Mouse (Mus musculus): ENCODE data around the gene Ccl28. TPM values are rescaled to one million over a fixed set of nuclear protein-coding genes. Genes with fewer than 3 reads are reported as not detected.
"Not testable (repeated sequence)": the region's sequence is repeated elsewhere in the genome, so short reads cannot be mapped to it uniquely, and the experiment has no call there.

The Ccl28 gene
- total RNA-seq, 2 experiments from 2014 or later = 1.9 to 2.1 TPM

DNA sequence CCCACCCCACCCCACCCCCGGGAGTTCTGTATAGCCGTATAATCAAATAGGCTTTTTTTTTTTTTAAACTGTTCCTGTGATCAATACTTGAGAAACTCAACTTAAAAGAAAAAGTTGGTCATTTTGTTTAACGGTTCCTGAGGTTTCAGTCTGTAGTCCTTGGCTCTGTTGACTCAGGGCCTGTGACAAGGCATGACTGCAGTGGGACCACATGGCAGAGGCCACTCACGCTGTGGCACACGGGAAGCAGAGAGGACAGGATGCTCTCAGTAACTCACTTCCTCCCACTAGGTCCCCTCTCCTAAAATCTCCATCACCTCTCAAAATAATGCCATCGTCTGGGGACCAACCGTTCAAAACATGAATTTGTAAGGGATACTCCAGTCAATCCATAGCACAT is 17.5 kb downstream of the Ccl28 start:
- no peak for DNase-seq (ENCODE audit: extremely low spot score in 1 of 2, low spot score in 2 of 2)
- intact Hi-C loops (cut with DNase I) = loop anchor here (2.0 kb wide), 1 partner anchor 84 kb away; no protein-coding TSS in a partner anchor

DNA sequence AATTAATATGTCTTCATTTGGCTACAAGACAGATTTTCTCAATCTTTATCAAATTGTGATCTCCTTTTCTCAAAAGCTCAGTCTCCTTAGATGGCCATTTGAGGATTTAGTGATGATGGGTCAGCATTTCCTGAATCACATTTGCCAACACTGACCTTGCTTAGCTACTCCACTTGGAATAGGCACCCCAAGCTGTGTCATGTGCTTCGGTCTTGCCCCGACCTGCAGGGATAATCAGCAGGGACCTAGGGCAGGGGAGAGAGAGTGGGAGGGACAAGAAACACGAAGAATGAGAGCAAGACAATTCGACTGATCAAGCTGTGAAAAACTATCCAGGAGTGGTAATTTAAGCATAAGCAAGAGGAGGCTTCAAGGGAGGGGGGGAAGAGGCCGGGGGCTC is 21.1 kb downstream of the Ccl28 start:
- DNase-seq (ENCODE audit: extremely low spot score in 1 of 2, low spot score in 2 of 2) = no peak
- intact Hi-C loops (cut with DNase I) = no loop called here

DNA sequence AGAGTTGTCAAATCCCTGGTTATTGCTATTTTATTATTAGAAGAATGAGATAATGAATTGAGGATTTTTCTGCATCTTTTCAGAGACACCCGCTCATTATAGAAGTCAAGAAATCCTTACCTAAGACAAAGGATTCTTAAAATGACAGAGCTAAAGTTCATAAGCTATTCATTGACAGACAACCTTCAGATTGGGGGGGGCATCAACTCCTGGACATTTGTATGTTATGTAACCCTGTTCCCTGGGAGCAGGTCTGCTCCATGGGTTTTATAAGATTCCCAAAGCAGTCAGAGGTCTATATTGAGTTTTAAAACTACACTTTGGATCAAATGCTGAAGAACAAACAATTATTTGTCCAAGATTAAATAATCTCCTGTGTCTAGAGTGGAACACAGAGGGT is 22.9 kb downstream of the Ccl28 start:
- DNase-seq (ENCODE audit: extremely low spot score in 1 of 2, low spot score in 2 of 2) = no peak
- intact Hi-C loops (cut with DNase I) = no loop called here

DNA sequence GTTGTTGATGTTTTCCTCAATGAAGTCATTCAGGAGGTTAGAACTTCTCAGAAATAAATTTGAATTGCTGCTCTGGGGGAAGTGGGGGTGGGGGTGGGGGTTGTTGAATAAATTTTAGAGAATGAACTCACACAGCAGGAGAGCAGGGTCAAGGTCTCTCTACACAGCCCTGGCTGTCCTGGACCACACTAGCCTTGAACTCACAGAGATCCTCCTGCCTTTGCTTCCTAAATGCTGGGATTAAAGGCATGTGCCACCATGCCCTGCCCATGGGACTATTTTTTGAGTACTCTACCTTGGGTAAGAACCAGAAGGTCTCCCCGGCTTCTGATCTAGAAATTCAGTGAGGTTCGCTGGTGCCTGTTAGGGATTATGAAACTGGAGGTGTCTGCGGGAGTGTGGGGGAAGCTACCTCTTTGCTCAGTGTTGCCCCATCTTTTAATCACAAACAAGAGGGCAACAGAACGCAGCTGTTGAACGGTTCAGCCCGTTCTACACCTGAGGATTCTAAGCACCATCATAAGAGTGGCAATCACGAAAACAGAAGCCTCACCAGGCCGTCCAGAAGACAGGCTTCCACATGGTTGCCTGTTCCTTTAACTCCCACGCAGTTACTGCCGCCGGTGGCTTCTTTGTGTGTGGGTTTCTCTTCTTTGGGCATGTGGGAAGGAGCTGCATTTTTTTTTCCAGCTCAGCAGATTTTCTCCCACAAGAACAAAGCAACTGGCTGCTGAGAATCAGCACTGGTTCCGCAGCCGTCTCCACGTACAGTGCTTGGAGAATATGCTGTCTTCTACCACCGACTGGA is 25.5 kb downstream of the Ccl28 start:
- intact Hi-C loops (cut with DNase I) = no loop called here
- DNase-seq (ENCODE audit: extremely low spot score in 1 of 2, low spot score in 2 of 2) = peak in 1 of 2 experiments; percentile 27

DNA sequence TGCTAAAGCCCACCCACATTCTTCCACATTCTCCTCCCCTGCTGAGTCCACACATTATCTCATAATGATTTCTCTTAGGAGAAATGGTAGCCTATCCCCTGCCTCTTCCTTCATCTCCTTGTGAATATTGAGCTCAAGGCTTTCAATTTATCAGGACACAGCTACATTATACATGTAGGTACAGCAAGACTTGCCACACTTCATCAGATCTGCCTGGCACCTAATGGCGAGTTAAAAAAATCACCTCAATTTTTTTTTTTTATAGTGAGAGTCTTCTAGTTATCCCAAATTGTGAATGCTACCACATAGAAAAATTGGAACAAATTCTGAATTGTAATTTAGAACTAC is 26.1 kb downstream of the Ccl28 start:
- DNase-seq (ENCODE audit: extremely low spot score in 1 of 2, low spot score in 2 of 2) = no peak
- intact Hi-C loops (cut with DNase I) = no loop called here

DNA sequence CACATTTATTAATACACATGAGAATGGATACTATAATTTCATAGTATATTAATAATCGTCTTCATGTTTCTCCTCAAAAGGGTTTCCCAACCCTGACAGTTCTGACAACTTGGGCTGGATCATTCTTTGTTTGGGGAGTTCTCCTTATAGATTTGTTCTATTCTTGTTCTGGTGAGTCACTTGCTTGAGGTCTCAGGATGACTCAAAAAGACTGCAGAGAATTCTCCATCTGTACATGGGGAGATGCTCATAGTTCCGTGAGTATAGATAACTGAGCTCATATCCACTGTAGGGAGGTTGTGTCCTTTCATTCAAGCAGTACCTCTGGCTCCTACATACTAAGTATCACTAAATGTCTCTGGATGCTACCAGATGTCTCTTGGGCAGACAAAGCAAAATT is 31.1 kb downstream of the Ccl28 start:
- DNase-seq (ENCODE audit: extremely low spot score in 1 of 2, low spot score in 2 of 2) = no peak
- intact Hi-C loops (cut with DNase I) = no loop called here

DNA sequence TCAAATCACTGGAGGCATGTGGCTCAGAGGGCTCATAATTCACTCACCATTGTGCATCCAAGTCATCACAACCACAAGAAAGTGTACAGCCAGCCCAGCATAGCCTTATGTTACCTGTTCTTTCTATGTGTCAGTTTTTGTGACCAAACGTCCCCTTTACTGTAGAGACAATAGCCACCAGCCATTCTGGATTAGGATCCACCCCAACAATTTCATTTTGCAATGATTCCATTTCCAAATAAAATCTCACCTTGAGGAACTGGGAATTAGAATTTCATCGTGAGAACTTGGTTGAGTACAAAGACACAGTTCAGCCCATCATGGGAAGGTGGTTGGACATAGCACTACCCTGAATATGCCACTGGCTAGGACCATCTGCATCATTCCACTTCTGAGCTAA is 32.6 kb downstream of the Ccl28 start:
- DNase-seq (ENCODE audit: extremely low spot score in 1 of 2, low spot score in 2 of 2) = no peak
- intact Hi-C loops (cut with DNase I) = no loop called here

DNA sequence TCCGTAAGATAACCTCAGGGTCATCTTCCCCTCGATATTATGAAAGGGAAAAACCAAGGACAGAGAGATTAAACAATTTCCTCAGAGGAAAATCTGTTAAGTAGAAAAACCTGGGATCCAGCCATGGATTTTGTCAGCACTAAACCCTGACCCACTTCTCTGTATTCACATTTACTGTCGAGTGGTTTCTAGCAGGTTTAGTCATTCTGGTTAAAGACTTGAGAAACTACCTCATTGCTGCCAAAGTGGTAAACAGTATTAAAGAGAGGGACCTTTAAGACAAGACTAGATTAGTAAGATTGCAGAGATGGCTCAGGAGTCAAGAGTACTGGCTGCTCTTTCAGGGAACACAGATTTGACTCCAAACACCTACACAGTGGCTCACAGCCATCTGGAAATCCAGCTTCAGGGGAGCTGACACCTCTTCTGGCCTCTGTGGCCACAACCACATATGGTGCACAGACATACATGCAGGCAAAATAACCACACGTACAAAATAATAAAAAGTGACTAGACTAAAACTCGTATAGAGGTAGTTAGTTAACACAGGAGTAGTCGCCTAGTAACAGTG is 33.3 kb downstream of the Ccl28 start:
- intact Hi-C loops (cut with DNase I) = no loop called here
- DNase-seq (ENCODE audit: extremely low spot score in 1 of 2, low spot score in 2 of 2) = no peak

DNA sequence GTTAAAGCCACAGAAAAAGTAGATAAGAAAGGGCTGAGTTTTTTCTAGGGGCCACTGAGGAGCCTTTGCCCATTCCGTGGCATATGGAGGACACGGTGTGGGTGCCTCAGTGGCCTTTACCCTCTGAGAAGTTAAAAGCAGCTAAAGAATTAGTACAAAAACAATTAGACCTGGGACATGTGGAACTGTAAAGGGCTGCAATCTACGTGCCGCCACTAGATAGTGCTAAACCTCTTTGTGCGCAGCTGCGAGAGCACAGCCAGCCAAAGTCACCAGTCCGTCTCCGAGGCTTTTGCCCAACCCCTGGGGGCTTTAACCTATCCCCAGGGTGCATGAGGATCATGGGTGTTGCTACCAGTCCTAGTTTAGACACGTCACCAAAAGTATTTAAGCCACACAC is 37.8 kb downstream of the Ccl28 start:
- intact Hi-C loops (cut with DNase I); DNase-seq (ENCODE audit: extremely low spot score in 1 of 2, low spot score in 2 of 2): not testable (repeated sequence)

DNA sequence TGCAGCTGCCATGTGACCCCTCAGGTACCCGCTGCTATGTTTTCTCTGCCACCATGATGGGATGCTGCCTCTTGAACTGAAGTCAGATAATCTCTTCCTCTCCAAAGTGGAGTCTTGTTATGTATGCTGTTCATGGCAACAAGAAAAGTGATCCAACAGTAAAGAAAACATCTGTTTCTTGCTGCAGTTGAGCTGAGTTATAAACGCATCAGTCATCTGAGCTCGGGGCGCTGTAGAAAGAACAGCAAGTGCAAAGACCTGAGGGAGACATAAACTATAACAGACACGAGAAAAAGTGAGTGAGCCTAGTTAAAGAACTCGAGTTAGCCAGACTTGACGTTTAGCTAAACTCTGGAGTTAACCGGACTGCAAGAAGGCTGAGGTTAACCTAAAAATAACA is 55.2 kb downstream of the Ccl28 start:
- intact Hi-C loops (cut with DNase I) = no loop called here
- DNase-seq (ENCODE audit: extremely low spot score in 1 of 2, low spot score in 2 of 2) = no peak

DNA sequence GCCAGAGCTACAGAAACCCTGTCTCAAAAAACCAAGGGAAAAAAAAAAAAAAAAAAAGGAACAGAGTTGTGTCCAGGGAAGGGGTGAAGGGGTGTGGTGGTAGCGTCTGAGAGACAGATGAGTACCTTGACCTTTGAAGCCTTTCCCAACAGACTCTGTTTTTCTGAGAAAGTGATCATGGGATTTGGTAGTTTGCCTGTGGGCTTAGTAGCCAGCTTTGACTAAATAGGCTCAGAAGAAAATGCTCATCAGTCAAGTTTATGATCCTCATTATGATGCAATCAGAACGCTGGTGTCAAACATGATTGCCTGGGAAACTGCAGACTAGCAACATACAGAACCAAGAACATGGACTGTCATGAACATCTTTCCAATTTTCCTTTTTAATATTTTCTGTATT is 56.1 kb downstream of the Ccl28 start:
- DNase-seq (ENCODE audit: extremely low spot score in 1 of 2, low spot score in 2 of 2) = no peak
- intact Hi-C loops (cut with DNase I) = no loop called here

DNA sequence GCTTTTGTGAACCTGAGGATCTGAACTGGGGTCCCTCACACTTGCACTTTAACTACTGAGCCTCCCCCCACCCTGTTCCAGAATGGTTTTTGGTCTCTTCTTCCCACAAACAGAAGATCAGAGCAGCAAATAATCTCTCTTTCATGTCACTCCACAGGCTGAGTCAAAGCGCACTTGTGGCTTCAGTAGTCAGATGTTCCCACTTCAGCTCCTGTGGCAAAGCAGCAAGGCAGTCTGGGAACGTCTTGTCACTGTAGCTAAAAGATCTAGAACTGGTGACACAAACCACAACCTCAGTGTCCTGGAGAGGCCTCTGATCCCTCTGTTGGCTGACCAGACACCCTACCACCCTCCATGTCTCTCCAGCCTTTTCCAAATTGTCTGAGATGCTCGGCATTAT is 57.5 kb downstream of the Ccl28 start:
- intact Hi-C loops (cut with DNase I) = no loop called here
- no peak for DNase-seq (ENCODE audit: extremely low spot score in 1 of 2, low spot score in 2 of 2)

DNA sequence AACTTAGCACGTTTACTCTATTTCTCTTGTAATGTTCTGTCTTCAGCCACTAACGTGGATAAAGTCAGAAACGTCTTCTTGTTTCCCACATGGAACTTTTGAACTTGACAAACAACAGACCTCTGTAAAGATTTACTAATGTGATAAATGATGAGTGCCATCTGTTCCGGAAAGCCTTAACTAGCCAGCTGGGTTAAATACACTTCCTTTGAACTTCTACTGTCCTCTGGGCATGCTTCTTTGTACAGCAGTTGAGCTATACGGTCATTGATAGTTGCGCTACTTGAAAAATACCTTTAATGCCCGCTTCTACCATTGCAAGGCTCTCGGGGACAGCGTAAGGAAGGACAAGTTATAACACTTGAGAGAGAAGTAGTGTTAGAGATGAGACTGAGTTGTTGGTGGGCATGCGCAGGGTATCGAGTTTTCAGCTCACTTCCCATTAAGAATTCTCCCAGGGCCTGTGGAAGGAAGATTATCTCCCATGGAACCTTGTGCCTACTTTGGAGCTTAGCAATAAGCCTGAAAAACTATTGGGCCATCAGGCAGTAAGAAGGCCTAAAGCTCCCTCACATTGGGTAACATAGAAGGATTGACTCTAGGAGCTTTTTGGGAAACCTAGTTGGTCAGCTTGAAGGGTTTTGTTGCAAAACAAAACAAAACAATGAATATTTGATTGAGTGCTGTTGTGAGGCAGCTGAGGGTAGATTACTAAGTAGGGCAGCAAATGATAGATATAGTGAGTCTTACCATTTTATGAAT is 61.0 kb downstream of the Ccl28 start:
- no peak for DNase-seq (ENCODE audit: extremely low spot score in 1 of 2, low spot score in 2 of 2)
- intact Hi-C loops (cut with DNase I) = no loop called here

DNA sequence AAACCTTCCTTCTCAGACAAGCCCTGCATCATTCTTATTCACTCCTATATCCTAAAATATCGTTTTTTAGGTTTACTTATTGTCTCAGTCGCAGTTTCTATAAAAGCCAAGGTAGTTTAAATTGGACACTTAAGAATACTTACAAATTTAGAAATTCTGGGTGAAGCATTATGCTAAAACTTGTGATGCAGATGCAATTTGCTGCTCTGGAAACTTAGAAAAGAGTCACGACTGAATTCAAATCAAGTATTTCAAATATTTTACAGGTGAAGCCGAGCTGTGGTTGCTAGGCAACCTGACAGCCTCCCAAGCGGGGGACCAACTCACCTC is 66.1 kb downstream of the Ccl28 start:
- intact Hi-C loops (cut with DNase I) = loop anchor here (5.0 kb wide), 1 partner anchor 68 kb away; the partner anchor contains the start of gene Nim1k
- DNase-seq (ENCODE audit: extremely low spot score in 1 of 2, low spot score in 2 of 2) = no peak

DNA sequence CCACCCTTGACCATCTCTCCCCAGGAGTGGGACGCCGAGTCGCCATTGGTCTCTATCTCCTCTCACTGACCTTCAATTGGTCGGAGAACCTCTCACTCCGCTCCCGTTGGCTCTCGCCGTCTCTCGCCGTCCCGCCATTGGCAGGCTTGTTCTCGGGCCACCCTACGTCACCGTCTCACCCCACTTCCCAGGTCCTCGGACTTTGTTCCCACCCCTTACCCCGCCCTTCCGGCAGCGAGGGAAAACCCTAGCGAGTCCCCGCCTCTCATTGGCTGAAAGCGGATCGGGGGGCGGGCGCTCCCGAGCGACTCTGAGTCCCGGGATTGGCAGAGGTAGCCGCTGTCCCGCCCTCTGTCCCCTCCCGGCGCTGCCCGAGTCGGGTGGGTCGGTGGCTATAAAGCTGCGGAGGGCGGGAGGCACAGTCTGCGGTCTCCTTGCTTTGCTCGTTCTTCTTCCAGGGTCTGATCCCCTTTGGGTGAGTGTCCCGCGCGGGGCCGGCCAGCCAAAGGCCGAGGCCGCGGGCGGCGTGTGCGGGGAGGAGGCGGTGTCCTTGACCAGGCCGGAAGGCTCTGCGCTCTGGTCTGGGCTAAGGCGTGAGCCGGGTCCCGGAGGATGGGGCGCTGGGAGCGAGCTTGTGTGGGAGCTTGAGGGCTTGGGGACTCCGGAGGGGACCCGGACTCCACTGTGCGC is 66.6 kb downstream of the Ccl28 start, which contains the start of gene Hmgcs1:
Hmgcs1 (plus strand) TSS at position 341 of the 690 bp plus-strand sequence.
- intact Hi-C loops (cut with DNase I) = loop anchor here (5.0 kb wide), 1 partner anchor 67 kb away; the partner anchor contains the start of gene Nim1k

DNA sequence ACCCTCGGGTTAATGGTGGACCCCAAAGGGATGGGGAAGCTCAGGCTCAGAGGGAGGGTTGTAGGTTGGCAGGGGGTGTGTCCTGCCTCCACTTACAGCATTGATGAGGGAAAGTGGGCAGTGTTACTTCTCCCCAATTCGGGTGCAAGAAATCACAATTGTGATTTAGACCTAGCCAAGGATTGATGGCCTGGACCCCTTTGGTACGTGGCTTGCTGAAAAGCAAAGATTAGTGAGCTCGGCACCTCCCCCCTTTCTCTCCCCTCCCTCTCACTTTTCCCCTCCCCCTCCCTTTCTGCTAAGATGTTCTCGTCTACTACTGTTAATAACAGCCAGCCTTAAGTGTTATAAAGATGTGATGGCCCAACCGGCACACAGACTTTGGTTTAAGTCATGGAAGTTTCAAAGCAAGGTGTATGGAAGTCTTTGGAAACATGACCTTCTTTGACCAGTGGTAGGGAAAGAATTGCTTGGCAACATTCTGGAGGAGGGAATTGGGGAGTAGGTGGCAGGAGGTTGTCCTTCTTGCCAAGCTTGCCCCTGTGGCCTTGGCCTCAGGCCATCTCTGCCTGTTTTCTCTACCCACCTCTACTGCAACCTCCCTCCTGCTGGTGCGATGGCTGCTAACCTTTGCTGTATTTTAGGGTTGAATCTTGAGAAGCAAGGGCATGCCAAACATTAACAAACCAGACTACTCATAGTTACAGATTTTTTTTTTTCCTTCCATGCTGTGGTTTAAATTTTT is 67.4 kb downstream of the Ccl28 start:
- intact Hi-C loops (cut with DNase I) = loop anchor here (5.0 kb wide), 1 partner anchor 66 kb away; the partner anchor contains the start of gene Nim1k
- DNase-seq (ENCODE audit: extremely low spot score in 1 of 2, low spot score in 2 of 2) = peak in 1 of 2 experiments; percentile 40

More for the DNA sequence above, 66.6 kb downstream of the Ccl28 start, which contains the start of gene Hmgcs1:
- DNase-seq (ENCODE audit: extremely low spot score in 1 of 2, low spot score in 2 of 2) = peak; percentile 99 to 100

DNA sequence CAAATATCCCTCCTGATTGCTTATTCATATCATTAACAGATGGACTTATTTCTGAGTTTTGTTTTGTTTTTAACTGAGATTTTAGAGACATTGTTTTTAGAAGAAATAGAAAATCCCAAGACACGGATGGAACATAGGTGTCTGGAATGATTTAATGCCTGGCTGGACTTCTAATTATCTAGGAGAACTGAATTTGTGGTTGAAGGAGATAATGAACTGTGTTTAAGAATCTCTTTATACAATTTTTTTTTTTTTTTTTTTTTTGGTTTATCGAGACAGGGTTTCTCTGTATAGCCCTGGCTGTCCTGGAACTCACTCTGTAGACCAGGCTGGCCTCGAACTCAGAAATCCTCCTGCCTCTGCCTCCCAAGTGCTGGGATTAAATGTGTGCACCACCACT is 68.3 kb downstream of the Ccl28 start:
- not testable (repeated sequence) for DNase-seq (ENCODE audit: extremely low spot score in 1 of 2, low spot score in 2 of 2)
- intact Hi-C loops (cut with DNase I) = loop anchor here (5.0 kb wide), 1 partner anchor 65 kb away; the partner anchor contains the start of gene Nim1k

DNA sequence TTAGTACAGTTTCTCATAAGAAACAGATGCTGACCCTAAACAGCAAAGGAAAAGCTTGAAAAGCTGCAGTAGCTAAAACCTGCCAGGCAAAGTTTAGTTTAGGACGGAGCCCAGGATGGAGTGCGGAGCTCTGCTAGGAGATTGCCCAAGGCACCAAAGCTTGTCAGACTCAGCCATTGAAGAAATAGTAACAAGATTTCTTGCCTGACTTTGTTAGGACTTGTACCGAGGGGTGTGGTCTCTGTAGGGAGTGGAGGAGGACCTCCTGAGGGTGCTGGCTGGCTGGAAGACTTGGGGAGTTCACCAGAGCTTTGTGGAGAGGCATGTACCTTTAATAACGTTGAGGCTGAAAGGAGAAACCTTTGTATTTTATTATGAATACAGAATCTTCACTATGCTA is 72.1 kb downstream of the Ccl28 start:
- DNase-seq (ENCODE audit: extremely low spot score in 1 of 2, low spot score in 2 of 2) = no peak
- intact Hi-C loops (cut with DNase I) = no loop called here

All from left cerebral cortex, postnatal 10 days (tissue).